Mouse (Mus musculus): ENCODE measurements at regions not wholly inside any gene's neighbourhood (a gene's known extent, or its start where the extent isn't known, plus 50 kb on each side); places are given as distances from the start of the nearest gene placed in this dataset.
"Not testable (repeated sequence)": the region's sequence is repeated elsewhere in the genome, so short reads cannot be mapped to it uniquely, and the experiment has no call there.

GRCm38 (mm10) chr12:18207941-18208340 is 306.4 kb upstream of the 5730507C01Rik start:
- not testable (repeated sequence) for ATAC-seq (replicated peaks; ENCODE audit: poor library complexity)

GRCm38 (mm10) chr12:18216432-18216926 is 297.8 kb upstream of the 5730507C01Rik start:
- peak; percentile 44 for ATAC-seq (replicated peaks; ENCODE audit: poor library complexity)

- ATAC-seq (replicated peaks; ENCODE audit: poor library complexity) = no peak
These were observed 289.8 kb upstream of the 5730507C01Rik start for GRCm38 (mm10) chr12:18224516-18224915.

- ATAC-seq (replicated peaks; ENCODE audit: poor library complexity) = no peak
These were observed 287.6 kb upstream of the 5730507C01Rik start for GRCm38 (mm10) chr12:18226691-18227090.

GRCm38 (mm10) chr12:18231896-18232295 is 282.4 kb upstream of the 5730507C01Rik start:
- not testable (repeated sequence) for ATAC-seq (replicated peaks; ENCODE audit: poor library complexity)

- not testable (repeated sequence) for ATAC-seq (replicated peaks; ENCODE audit: poor library complexity)
These were observed 278.0 kb upstream of the 5730507C01Rik start for GRCm38 (mm10) chr12:18236330-18236729.

- ATAC-seq (replicated peaks; ENCODE audit: poor library complexity) = no peak
These were observed 276.8 kb upstream of the 5730507C01Rik start for GRCm38 (mm10) chr12:18237549-18237948.
